Mouse (Mus musculus) G1E (cell line): ENCODE measurements around the gene Srm.

Experiments used
- CTCF ChIP-seq: IDR thresholded peaks from 2 replicates; pipeline ENCODE4 v1.5.1; 2012; ENCODE audit warnings: low read depth, low read length, inconsistent platforms, mixed read lengths
- GATA1 ChIP-seq: IDR thresholded peaks from 2 replicates; pipeline ENCODE4 v1.6.1; 2012; ENCODE audit warnings: borderline replicate concordance, low read length, inconsistent platforms, mixed read lengths
- TAL1 ChIP-seq: conservative IDR thresholded peaks from 2 replicates; pipeline ENCODE4 v1.6.1; 2012; ENCODE audit warnings: low read depth, low read length, inconsistent platforms, mixed read lengths

GRCm38 (mm10) chr4:148625756-148626622, 34.7 kb downstream of the Srm start:
- no peak for TF ChIP-seq GATA1
- no peak for TF ChIP-seq CTCF
- TF ChIP-seq TAL1 = no peak
